27 mouse cellular contexts compared by ENCODE assay signal in genomic region chr9:71417248-71417647, GRCm38 (mm10).
DNase-seq lines count a peak whose midpoint lies in the region; ATAC-seq lines count a peak whose summit lies in the region.
"Had no signal": no experiment of that assay in that cellular context is flagged by ENCODE, and none has a peak within 500 bp of the region (broad histone marks: within the 10 kb centered on the region; RNA-seq: fewer than 3 reads in every experiment).

No protein-coding gene starts in this region.

- intact Hi-C loops in left cerebral cortex, postnatal 25 days (cut with DNase I): no loop called here

- H3K27ac ChIP-seq in intestine, embryonic 15.5 days: peak overlapping the region; percentile 32; the same call in 1 of the 2 replicates
- H3K27ac ChIP-seq in intestine, embryonic 16.5 days (ENCODE audit: low read length): no peak overlapping the region
- H3K27ac ChIP-seq: embryonic facial prominence, embryonic 15.5 days; forebrain, embryonic 12.5 days; gastrocnemius, adult 2 months; heart, adult 2 months; hindbrain, embryonic 14.5 days; liver, embryonic 14.5 days; lung, embryonic 15.5 days; midbrain, embryonic 10.5 days had no signal

- WGBS in intestine, embryonic 15.5 days: 47% methylated on average over 4 of the region's 4 CpGs
- WGBS in intestine, embryonic 16.5 days: 51% methylated on average over 4 of the region's 4 CpGs

- no peak overlapping the region for H3K9ac ChIP-seq in intestine, embryonic 15.5 days
- no peak overlapping the region for H3K9ac ChIP-seq in intestine, embryonic 16.5 days (ENCODE audit: low read depth, low read length)
- H3K9ac ChIP-seq: embryonic facial prominence, embryonic 15.5 days; forebrain, embryonic 12.5 days; heart, embryonic 12.5 days; hindbrain, embryonic 14.5 days; liver, embryonic 14.5 days; lung, embryonic 15.5 days had no signal

- peak; percentile 18 to 41 for DNase-seq in left cerebral cortex, postnatal 25 days (ENCODE audit: low spot score in 2 of 2)
- DNase-seq in left cerebral cortex, adult 11 months (ENCODE audit: low spot score): no peak
- DNase-seq in layer of hippocampus, adult 9-11 months: peak; percentile 24
- peak; percentile 6 for DNase-seq in right cerebral cortex, postnatal 25 days
- no peak for DNase-seq in kidney, adult 18-20 months
- DNase-seq: adrenal gland, postnatal 25 days; B cell, adult 2 months; cerebellum, adult 18-20 months; gastrocnemius, adult 2 months; gastrocnemius, postnatal 36 days; heart, adult 2 months; kidney, adult 9 months; kidney, postnatal 10 days; liver; spleen, adult 18-20 months; thymus, adult 2 months; thymus, postnatal 36 days had no signal

- no peak overlapping the region for H3K4me2 ChIP-seq in intestine, embryonic 15.5 days (replicated peaks)
- no peak overlapping the region for H3K4me2 ChIP-seq in intestine, embryonic 16.5 days (ENCODE audit: low read depth, low read length)
- H3K4me2 ChIP-seq: embryonic facial prominence, embryonic 15.5 days; forebrain, embryonic 12.5 days; heart, embryonic 12.5 days; hindbrain, embryonic 14.5 days; lung, embryonic 15.5 days had no signal

- no peaks in the 10 kb centered on the region for H3K4me1 ChIP-seq in intestine, embryonic 15.5 days (replicated peaks)
- H3K4me1 ChIP-seq in intestine, embryonic 16.5 days (ENCODE audit: control insufficient read depth, insufficient read depth, low read length): no peaks in the 10 kb centered on the region
- H3K4me1 ChIP-seq: embryonic facial prominence, embryonic 15.5 days; forebrain, embryonic 12.5 days; heart, embryonic 12.5 days; lung, embryonic 15.5 days; midbrain, embryonic 10.5 days had no signal

- H3K27me3 ChIP-seq in intestine, embryonic 15.5 days (replicated peaks): no peaks in the 10 kb centered on the region
- H3K27me3 ChIP-seq in intestine, embryonic 16.5 days (replicated peaks; ENCODE audit: control insufficient read depth, insufficient read depth, low read length): no peaks in the 10 kb centered on the region
- H3K27me3 ChIP-seq: embryonic facial prominence, embryonic 15.5 days; forebrain, embryonic 12.5 days; heart, embryonic 12.5 days; lung, embryonic 15.5 days had no signal

- H3K4me3 ChIP-seq in intestine, embryonic 15.5 days (replicated peaks): no peak overlapping the region
- H3K4me3 ChIP-seq in intestine, embryonic 16.5 days (ENCODE audit: low read length): no peak overlapping the region
- H3K4me3 ChIP-seq: embryonic facial prominence, embryonic 15.5 days; forebrain, embryonic 12.5 days; gastrocnemius, adult 2 months; heart, adult 2 months; heart, embryonic 12.5 days; lung, embryonic 15.5 days; midbrain, embryonic 10.5 days had no signal

- no peak for ATAC-seq in intestine, embryonic 15.5 days
- ATAC-seq in intestine, embryonic 16.5 days: no peak
- ATAC-seq: midbrain, embryonic 16.5 days had no signal

- H3K36me3 ChIP-seq in intestine, embryonic 15.5 days: no peaks in the 10 kb centered on the region
- H3K36me3 ChIP-seq in intestine, embryonic 16.5 days (ENCODE audit: control insufficient read depth, insufficient read depth, low read length): no peaks in the 10 kb centered on the region
- H3K36me3 ChIP-seq: embryonic facial prominence, embryonic 15.5 days; forebrain, embryonic 12.5 days; heart, embryonic 12.5 days; lung, embryonic 15.5 days; midbrain, embryonic 10.5 days had no signal

- H3K9me3 ChIP-seq in intestine, embryonic 15.5 days: no peaks in the 10 kb centered on the region
- H3K9me3 ChIP-seq in intestine, embryonic 16.5 days (ENCODE audit: control insufficient read depth, low read length): no peaks in the 10 kb centered on the region
- H3K9me3 ChIP-seq: embryonic facial prominence, embryonic 15.5 days; forebrain, embryonic 12.5 days; heart, embryonic 12.5 days; lung, embryonic 15.5 days; midbrain, embryonic 10.5 days had no signal

Comparison
In these comparisons a context has a peak if more than half of its experiments do, and no peak if none do; other contexts are left out.
1. DNase-seq: peak in left cerebral cortex, postnatal 25 days (2 of 2), layer of hippocampus, adult 9-11 months (single experiment) and right cerebral cortex, postnatal 25 days (single experiment); none in left cerebral cortex, adult 11 months (single experiment) and kidney, adult 18-20 months (single experiment).